In genomic region chr2:11266294-11266693, GRCm38 (mm10) we compare ENCODE assay signal across 8 mouse cellular contexts.
DNase-seq lines count a peak whose midpoint lies in the region; ATAC-seq and TF ChIP-seq lines count a peak whose summit lies in the region.

No protein-coding gene starts in this region.

- H3K4me3 ChIP-seq in MEL (ENCODE audit: control insufficient read depth in 1 of 2, insufficient read depth in 1 of 2, low read depth in 2 of 2, low read length in 2 of 2), result peak overlapping the region; percentile 1 to 25; a peak in 1 of 4 replicates
- H3K4me3 ChIP-seq in stomach, postnatal 0 days (ENCODE audit: low read depth, low read length), result no peak overlapping the region
- H3K4me3 ChIP-seq in forebrain, embryonic 11.5 days (ENCODE audit: low read depth, low read length), result no peak overlapping the region

- TF ChIP-seq CTCF in MEL (IDR thresholded peaks at IDR 0.05 in 2 of 3, conservative IDR thresholded peaks at IDR 0.05 in 1 of 3; ENCODE audit: control insufficient read depth in 1 of 3, insufficient read depth in 1 of 3, low read depth in 2 of 3, low read length in 3 of 3, poor library complexity in 1 of 3, severe bottlenecking in 1 of 3), result peak; percentile 86 to 94 (median 91)
- TF ChIP-seq CTCF in stomach, postnatal 0 days (IDR thresholded peaks at IDR 0.05; ENCODE audit: low read depth), result peak; percentile 36

- 64% methylated on average over 5 of the region's 5 CpGs for WGBS in stomach, postnatal 0 days
- 66% methylated on average over 5 of the region's 5 CpGs for WGBS in forebrain, embryonic 11.5 days

- H3K4me2 ChIP-seq in stomach, postnatal 0 days (replicated peaks; ENCODE audit: low read depth), result no peak overlapping the region
- no peak overlapping the region for H3K4me2 ChIP-seq in forebrain, embryonic 11.5 days (ENCODE audit: low read depth, low read length, severe bottlenecking)

- peak; percentile 86 for TF ChIP-seq RAD21 in MEL (IDR thresholded peaks at IDR 0.05; ENCODE audit: low read depth, low read length)

- DNase-seq in layer of hippocampus, postnatal 10 days (ENCODE audit: low spot score in 2 of 2), result peak; percentile 17 to 20
- DNase-seq in layer of hippocampus, postnatal 14 days (ENCODE audit: low spot score in 2 of 2), result no peak
- peak; percentile 79 for DNase-seq in MEL (ENCODE audit: low read depth, low spot score)
- DNase-seq in kidney, postnatal 10 days, result peak; percentile 43
- DNase-seq in stomach, postnatal 0 days (ENCODE audit: low spot score), result no peak
- no peak for DNase-seq in adrenal gland, adult (ENCODE audit: inconsistent age in 2 of 2, low spot score in 1 of 2)
- DNase-seq in forebrain, embryonic 11.5 days (ENCODE audit: low spot score), result no peak

- H3K4me1 ChIP-seq in MEL (ENCODE audit: control insufficient read depth in 1 of 2, insufficient read depth in 2 of 2, low read length in 2 of 2), result no peaks in the 10 kb centered on the region
- H3K4me1 ChIP-seq in stomach, postnatal 0 days (replicated peaks; ENCODE audit: control insufficient read depth, insufficient read depth), result no peaks in the 10 kb centered on the region
- 0 out of 2 replicates have a peak, but pooled peaks cover 2% of the 10 kb centered on the region for H3K4me1 ChIP-seq in forebrain, embryonic 11.5 days (replicated peaks; ENCODE audit: control insufficient read depth, insufficient read depth, low read length)

- TF ChIP-seq POLR2A in MEL (IDR thresholded peaks at IDR 0.05; ENCODE audit: control insufficient read depth in 1 of 2, insufficient read depth in 1 of 2, low read depth in 1 of 2, low read length in 2 of 2, poor library complexity in 1 of 2), result no peak

- no peaks in the 10 kb centered on the region for H3K79me2 ChIP-seq in MEL (ENCODE audit: control insufficient read depth, insufficient read depth, low read length, poor library complexity)

- no peak overlapping the region for H3K27ac ChIP-seq in MEL (ENCODE audit: control insufficient read depth, low read depth, low read length)
- H3K27ac ChIP-seq in stomach, postnatal 0 days (replicated peaks), result no peak overlapping the region
- H3K27ac ChIP-seq in forebrain, embryonic 11.5 days (ENCODE audit: low read depth, low read length), result no peak overlapping the region

- TF ChIP-seq EP300 in MEL (IDR thresholded peaks at IDR 0.05; ENCODE audit: low read depth in 1 of 2, low read length in 2 of 2), result no peak
- TF ChIP-seq EP300 in stomach, postnatal 0 days (optimal IDR thresholded peaks at IDR 0.05), result no peak

- H3K9ac ChIP-seq in MEL (ENCODE audit: control insufficient read depth, low read depth, low read length, poor library complexity, severe bottlenecking), result no peak overlapping the region
- H3K9ac ChIP-seq in stomach, postnatal 0 days (ENCODE audit: low read length), result no peak overlapping the region
- H3K9ac ChIP-seq in forebrain, embryonic 11.5 days (ENCODE audit: low read length), result no peak overlapping the region

- no peaks in the 10 kb centered on the region for H3K36me3 ChIP-seq in MEL (ENCODE audit: control insufficient read depth in 1 of 2, insufficient read depth in 2 of 2, low read length in 2 of 2)
- H3K36me3 ChIP-seq in stomach, postnatal 0 days (ENCODE audit: control insufficient read depth, insufficient read depth, low read length), result no peaks in the 10 kb centered on the region
- H3K36me3 ChIP-seq in forebrain, embryonic 11.5 days (ENCODE audit: control insufficient read depth, insufficient read depth, low read length), result no peaks in the 10 kb centered on the region

- peaks cover under 1 to 11% of the 10 kb centered on the region in 2 experiments for H3K27me3 ChIP-seq in MEL (ENCODE audit: control insufficient read depth in 1 of 2, insufficient read depth in 2 of 2, low read length in 2 of 2)
- H3K27me3 ChIP-seq in stomach, postnatal 0 days (ENCODE audit: control insufficient read depth, insufficient read depth, low read length), result no peaks in the 10 kb centered on the region
- H3K27me3 ChIP-seq in forebrain, embryonic 11.5 days (ENCODE audit: control insufficient read depth, insufficient read depth, low read length), result no peaks in the 10 kb centered on the region

- H3K9me3 ChIP-seq in MEL (replicated peaks; ENCODE audit: insufficient read depth, low read length), result no peaks in the 10 kb centered on the region
- no peaks in the 10 kb centered on the region for H3K9me3 ChIP-seq in stomach, postnatal 0 days (ENCODE audit: control insufficient read depth, low read length)
- H3K9me3 ChIP-seq in forebrain, embryonic 11.5 days (ENCODE audit: control insufficient read depth, low read length), result no peaks in the 10 kb centered on the region

- ATAC-seq in stomach, postnatal 0 days (ENCODE audit: low FRiP score, low TSS enrichment), result no peak
- no peak for ATAC-seq in forebrain, embryonic 11.5 days (replicated peaks; ENCODE audit: low FRiP score)
- ATAC-seq in megakaryocyte-erythroid progenitor cell, adult 5-6 weeks (replicated peaks; ENCODE audit: low FRiP score, low TSS enrichment, poor library complexity, severe bottlenecking), result no peak

TF ChIP-seq in MEL, 35 proteins besides CTCF, POLR2A, EP300 and RAD21:
- TF ChIP-seq ZC3H11A (IDR thresholded peaks at IDR 0.05; ENCODE audit: low read depth, low read length) (peak; percentile 81), SMC3 (IDR thresholded peaks at IDR 0.05; ENCODE audit: low read depth, low read length) (peak; percentile 91), ZKSCAN1 (IDR thresholded peaks at IDR 0.05; ENCODE audit: low read depth, low read length) (no peak), POLR2AphosphoS2 (IDR thresholded peaks at IDR 0.05; ENCODE audit: low read length) (no peak)

Comparison
In these comparisons a context has a peak if more than half of its experiments do, and no peak if none do; other contexts are left out.
1. DNase-seq: peak in layer of hippocampus, postnatal 10 days (2 of 2), MEL (single experiment) and kidney, postnatal 10 days (single experiment); none in layer of hippocampus, postnatal 14 days (0 of 2), stomach, postnatal 0 days (single experiment), adrenal gland, adult (0 of 2) and forebrain, embryonic 11.5 days (single experiment).
2. H3K4me3 ChIP-seq: peak in MEL (2 of 2); none in stomach, postnatal 0 days (single experiment) and forebrain, embryonic 11.5 days (single experiment).